Mouse (Mus musculus): ENCODE data around the gene Smap1.

DNA sequence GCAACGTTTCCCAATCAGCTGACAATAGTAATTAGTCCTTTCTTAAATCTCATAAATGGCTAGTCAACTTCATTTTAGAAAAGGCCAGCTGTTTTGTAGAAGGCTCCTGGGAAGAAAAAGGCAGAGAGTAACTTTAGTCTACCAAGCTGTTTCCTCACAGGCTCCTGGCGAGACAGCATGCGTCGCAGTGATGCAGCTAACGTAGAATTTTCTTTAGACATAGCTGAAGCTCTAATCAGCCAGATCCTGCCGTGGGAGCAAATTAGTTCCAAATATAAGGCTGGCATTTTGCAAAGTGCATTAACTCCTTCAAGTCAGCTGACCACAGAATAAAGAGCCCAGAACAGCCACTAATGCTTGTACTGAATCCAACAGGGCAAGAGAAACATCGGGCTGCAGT is 26.2 kb upstream of the Smap1 start:
- TF ChIP-seq CTCF (IDR thresholded peaks at IDR 0.05; ENCODE audit: low read depth), result no peak
- no peak for TF ChIP-seq EP300 (IDR thresholded peaks at IDR 0.05; ENCODE audit: low read depth)

Measured in heart, postnatal 0 days (tissue).